Mouse (Mus musculus) CD4-positive naive resting alpha-beta T cell, adult 57 days (primary cell): Measurements from ENCODE around the gene Nrde2. TPM values are rescaled to one million over a fixed set of nuclear protein-coding genes. Genes with fewer than 3 reads are reported as not detected.

Source experiments
- total RNA-seq: library from RNA; stranded (reverse); gene quantifications from one replicate; pipeline ENCODE4 v1.2.4, GENCODE M21; 2023

Gene Nrde2
- 30.1 TPM for total RNA-seq

DNA sequence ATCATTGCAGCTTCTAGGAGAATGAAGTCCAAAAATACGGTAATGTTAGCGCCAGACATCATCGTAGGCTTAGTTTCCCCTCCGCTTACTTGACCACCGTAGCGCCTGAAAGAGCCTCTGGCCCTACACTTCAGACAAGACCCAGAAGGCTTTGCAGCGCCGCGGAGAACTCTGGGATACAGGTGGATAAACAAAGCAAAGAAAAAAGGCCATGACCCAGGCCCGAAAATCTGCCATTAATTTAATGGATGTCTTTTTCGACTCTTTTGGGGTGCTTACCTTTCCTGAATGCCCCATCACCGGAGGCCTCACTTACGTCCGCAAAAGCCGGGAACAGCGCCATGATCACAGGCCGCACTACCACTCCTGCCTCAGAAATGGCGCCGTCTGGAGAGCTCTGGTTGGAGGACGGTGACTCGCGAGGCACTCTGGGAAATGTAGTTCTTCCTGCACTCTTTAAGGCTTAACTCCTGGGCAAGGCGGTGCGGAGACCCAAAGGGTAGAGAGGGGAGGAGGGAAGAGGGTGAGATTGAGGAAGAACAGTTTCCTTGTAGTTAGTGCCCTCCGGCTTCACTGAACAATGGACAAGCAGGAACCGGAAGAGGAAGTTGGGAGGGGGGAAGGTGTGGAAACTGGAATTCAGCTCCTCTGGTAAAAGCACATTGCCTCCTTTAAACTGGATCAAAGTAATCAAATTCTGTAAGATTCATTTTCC lies at the start of gene Nrde2:
TSS of gene Nrde2 (minus strand) at position 393 of the 715 bp plus-strand sequence.

DNA sequence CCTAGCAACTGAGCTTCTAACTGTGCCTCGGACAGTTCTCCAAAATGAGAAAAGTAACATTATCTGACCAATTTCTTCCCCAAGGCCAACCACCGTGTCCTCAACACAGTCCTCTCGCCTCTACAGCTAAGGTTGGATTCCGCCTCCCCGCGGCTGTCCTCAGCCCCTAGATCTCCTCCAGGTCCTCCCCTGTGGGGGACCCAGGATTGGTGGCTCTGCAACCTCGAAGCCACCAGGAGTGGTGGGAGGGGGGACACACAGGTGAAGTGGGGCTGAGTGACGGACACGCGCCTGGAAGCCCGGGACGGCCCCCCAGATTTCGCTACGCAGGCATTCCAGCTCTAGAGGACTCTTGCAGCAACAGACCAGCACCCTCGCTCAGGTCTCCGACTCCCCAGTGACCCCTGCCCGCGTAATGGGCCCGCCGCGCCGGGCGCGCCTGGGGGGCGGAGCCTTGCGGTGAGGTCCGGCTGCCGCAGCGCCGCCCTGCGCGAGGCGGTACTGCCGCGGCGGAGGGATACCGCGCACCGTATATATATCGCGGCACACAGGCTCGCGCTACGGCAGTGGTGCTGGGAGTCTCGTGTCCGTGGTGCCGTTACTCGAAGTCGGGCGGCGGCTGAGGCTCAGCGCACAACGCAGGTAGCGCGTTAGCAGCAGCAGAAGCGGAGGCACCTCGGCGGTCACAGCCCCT lies 39.7 kb upstream of the Nrde2 start, which contains the start of gene Calm1:
TSS of gene Calm1 (plus strand) at position 469 of the 694 bp plus-strand sequence.

DNA sequence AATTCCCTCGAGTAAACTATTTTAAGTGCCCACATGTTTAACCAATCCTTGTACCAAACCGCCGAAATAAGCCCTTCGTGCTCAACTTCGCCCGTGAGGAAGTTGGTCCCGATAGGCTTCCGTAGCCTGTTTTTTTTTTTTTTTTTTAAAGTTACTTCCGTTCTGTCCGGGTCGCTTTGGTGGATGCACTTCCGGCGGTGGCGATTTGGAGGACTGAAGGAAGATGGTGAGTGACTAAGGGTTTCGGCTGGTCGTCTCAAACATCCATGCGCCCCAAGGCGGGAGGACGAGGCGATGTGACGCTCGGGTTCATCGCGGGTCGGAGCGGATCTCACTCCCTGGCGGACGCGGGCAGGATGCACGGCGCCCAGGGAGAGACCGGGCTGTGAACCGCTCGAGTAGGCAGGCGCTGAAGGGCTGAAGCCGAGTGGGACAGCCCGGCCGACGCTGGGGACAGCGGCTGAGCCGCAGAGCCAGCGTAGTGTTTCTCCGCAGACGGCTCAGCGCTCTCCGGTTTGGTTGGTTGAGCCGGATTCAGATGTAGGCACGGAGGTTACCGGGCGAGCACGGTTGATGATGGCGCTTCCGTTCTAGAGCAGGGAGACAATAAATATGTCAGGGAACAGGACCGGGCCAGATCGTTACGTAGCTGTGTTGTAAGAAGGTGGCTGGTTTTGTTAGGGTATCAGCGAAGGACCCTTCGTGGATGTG lies 49.3 kb downstream of the Nrde2 start, which contains the start of gene Psmc1:
TSS of gene Psmc1 (plus strand) at position 169 of the 711 bp plus-strand sequence.

Other genes starting within 250 kb of the Nrde2 start
- 1.9 TPM for gene Kcnk13, start 195.2 kb downstream of the Nrde2 start, total RNA-seq
- gene Psmc1, start 49.5 kb downstream of the Nrde2 start, total RNA-seq = 67.6 TPM
- gene Calm1, start 39.8 kb upstream of the Nrde2 start, total RNA-seq = 470 TPM